Mouse (Mus musculus) T-helper 2 cell (primary cell): ENCODE measurements at regions not wholly inside any gene's neighbourhood (a gene's known extent, or its start where the extent isn't known, plus 50 kb on each side); places are given as distances from the start of the nearest gene placed in this dataset.
"Not testable (repeated sequence)": the region's sequence is repeated elsewhere in the genome, so short reads cannot be mapped to it uniquely, and the experiment has no call there.

Experiments used
- in situ Hi-C: fragments of 300-600 bp; cut with MboI, MseI; formaldehyde crosslinking; loops from one replicate; pipeline ENCODE4 v1.15.1; 2025; ENCODE audit warnings: high pct_unique_total_duplicates

- in situ Hi-C loops: not testable (repeated sequence)
Observed at GRCm38 (mm10) chr13:11030874-11031273, 670.2 kb upstream of the Chrm3 start.

DNA sequence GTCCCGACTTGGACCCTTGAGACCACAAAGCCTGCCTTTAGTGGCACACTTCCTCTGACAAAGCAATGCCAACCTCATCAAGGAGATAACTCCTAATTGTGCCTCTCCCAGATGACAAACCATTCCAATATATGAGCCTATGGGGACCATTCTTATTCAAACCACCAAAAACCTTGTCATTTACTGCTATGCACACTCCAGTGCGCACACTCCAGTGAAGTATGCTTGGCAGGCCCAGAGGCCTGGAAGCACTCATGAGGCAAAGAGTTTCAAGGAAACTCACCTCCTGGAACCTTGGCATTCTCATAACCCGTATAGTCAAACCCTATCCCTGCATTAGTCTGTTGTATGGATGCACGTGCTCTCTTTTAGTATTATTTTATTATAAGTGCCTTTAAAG lies 669.7 kb upstream of the Chrm3 start:
- in situ Hi-C loops: no loop called here

DNA sequence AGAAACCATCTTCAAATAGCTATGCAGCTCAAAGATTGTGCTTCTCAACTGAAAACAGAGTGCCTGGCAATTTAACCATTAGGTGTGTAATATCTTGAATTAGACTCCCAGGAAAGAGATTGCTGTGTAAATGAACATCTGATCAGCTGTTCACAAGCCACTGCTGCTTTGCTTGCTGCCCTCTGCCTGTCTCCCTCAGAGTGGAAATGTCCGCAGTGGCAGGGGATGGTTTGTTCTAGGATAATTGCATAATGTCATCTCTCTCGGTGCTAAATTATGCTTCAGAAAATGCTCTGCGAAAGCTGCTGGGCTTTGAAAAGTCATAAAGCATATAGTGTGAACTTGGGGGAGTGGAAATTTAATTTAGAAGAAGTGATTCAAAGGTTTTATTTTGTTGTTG lies 665.3 kb upstream of the Chrm3 start:
- in situ Hi-C loops: no loop called here

DNA sequence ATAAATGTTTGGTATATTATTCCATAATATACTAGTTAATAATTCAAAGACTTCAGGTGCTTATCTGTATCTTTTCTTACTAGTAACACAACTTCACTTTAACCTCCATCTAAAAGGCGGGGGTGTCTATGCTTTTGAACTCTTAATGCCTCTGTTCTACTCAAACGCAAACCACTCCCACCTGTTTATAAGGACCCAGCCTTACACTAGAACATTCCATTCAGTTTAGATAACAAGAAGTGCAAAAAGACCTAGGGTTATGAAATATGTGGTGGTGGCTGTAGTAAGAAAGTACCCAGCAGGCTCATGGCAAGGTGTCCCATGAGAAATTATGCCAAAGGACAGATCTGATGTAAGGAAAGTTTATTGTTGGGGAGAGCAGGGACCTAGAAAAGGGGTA lies 663.8 kb upstream of the Chrm3 start:
- in situ Hi-C loops: no loop called here

DNA sequence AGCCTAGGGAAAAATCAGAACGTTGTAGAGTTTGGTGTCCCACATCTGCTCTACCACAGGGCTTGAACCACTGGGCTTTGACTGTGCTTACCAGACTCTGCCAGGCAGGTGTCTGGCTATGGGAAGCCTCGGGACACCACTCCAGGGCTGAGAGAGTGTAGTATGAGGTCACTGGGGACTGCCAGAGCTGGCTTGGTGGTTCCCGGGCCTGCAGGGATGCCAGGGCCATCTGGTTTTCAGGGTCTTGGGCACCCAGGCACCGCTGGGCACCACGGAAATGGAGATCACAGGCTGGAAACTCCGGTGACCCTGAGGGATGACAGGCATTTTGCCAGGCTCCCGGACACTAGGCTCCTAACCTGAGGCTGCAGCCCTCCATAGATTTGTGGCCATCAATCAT lies 656.9 kb upstream of the Chrm3 start:
- in situ Hi-C loops: no loop called here

GRCm38 (mm10) chr13:11005374-11005773 lies 644.7 kb upstream of the Chrm3 start:
- in situ Hi-C loops: no loop called here

DNA sequence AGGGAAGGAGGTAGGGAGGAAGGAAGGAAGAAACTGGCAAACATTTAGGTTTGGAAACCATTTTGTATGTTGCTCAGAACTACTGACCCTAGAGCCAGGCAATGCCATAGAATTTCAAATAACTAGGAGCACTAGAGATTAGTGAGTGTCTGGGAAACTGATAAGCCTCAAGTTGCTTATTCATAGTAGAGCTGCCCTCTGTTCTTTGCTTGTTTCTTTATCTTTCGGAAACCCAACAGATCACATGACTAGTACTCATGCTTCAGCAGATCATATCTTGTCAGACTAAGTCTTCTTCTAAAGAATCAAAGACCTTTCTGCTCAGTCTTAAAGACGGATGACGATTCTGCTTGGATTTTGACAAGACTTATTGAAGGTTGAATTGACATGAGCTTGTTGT lies 630.5 kb upstream of the Chrm3 start:
- in situ Hi-C loops: loop anchor here (10.0 kb wide), 1 partner anchor 976 kb away; no protein-coding TSS in a partner anchor

GRCm38 (mm10) chr13:10990503-10991025 lies 629.9 kb upstream of the Chrm3 start:
- in situ Hi-C loops: loop anchor here (10.0 kb wide), 1 partner anchor 976 kb away; no protein-coding TSS in a partner anchor

DNA sequence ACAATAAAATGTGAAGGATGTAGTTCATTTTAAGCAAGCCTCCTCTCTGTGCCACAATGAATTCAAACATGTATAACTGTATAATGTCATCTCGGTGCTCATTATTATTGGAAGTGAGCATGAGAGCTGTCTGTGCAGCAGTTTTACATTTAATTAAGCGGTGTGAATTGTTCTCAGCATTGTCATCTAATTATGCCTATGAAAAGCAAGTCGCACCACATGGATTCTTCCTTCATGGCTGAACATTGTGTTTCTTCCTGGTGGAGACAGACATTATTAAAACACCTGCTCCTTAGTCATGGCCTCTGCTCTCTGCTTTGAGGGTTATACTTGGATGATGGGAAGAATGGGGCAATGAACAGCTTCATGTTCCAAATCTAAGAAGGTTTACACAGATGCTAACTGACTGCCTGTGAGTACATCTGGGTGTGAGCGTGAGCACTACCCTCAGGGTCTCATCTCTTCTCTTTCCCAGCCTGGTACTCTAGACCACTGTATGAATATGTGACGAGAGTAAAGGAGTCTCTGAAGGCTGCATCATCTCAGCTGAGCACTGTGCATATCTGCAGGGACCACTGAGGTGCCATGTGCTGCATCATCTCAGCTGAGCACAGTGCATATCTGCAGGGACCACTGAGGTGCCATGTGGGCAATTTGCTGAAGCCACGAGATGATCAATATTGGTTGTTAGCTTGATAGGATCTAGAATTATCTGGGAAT lies 628.6 kb upstream of the Chrm3 start:
- in situ Hi-C loops: no loop called here

- in situ Hi-C loops: no loop called here
Observed at GRCm38 (mm10) chr13:10983736-10984135, 623.1 kb upstream of the Chrm3 start.

DNA sequence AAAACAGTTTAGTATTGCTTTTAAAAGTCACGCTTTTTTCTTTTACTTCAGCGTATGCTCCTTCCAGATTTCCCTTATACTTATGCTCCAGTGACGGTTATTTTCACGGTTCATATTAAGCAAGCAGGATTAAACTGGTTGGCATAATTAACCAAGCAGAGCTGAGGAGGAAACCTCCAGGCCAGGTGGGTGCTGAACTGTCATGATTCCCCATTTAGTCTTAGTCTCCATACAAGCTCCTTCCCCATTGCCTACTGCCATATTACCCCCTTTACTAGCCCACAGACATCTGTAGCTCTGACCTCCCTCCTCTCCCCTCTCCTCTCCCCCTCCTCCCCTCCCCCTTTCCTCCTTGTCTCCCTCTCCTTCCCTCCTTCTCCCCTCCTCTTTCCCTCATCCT lies 621.9 kb upstream of the Chrm3 start:
- in situ Hi-C loops: no loop called here

GRCm38 (mm10) chr13:10971932-10972331 lies 611.3 kb upstream of the Chrm3 start:
- in situ Hi-C loops: no loop called here

DNA sequence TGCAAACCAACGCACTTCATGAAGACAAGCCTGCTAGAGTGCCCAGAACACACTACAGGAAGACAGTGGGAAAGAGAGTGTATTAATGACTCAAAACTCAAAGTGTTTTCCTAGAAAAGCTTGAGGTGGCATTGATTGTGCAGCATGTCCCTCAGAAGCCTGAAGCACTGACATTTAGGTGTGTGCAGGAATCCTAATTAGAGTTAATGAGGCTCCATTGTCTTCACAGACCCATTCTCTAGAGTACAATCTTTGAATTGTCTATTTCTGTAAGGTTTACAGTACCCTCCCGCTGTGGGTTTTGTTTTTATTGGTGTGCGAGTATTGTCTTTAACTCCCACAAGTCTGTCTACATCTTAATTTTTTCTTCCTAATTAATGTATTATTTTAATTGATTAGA lies 610.1 kb upstream of the Chrm3 start:
- in situ Hi-C loops: no loop called here

DNA sequence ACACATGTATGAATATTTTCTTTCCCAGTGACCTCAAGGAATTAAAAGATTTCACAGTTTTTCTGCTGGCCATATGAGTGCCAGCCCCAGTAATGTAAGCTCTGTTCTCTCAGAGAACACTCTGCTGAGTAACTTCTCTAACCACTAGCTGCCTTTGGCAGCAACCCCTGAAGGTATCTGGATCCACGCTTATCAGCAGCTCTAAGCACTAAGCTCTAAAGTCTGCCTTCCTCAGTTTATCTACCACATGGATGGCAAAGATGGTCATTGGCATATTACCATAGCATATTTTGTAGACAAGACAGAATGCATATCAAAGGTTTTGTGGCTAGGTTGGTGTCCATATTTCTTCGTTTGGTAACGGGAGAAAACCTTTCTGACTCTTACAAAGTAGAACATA lies 592.3 kb upstream of the Chrm3 start:
- in situ Hi-C loops: no loop called here

DNA sequence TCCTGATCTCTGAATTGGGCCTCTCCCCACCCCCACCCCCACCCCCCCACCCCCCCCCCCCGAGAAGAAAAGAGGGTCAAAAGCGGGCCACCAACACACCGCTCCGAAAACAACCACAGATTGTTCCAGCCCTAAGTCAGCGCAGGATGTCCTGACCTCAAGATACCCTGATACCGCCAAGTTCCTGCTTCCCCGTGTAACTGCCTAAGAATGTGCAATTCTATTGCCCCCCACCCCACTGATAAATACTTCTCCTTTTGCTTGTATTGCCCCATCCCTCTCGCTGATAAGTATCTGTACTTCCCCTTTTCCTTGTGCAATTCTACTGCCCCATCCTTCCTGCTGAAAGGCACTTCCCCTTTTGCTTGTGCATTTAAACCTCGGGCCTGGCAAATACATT lies 590.0 kb upstream of the Chrm3 start:
- in situ Hi-C loops: not testable (repeated sequence)

DNA sequence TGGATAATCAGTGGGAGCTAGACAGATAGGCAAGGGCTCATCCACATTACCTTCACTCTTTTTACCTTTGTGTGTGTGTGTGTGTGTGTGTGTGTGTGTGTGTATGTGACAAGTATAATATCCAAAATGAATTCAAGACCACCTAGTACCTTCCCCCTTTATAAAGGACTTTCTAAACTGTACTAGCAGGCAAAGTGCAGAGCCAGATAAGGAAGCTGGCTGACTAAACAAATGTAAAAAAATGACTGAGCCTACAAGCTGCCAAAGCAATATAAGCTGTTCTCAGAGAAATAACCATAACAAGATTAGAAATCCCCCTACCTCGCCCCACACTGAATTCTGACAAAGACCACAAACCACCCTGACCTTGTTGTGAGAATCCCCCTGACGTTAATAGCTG lies 586.8 kb upstream of the Chrm3 start:
- in situ Hi-C loops: no loop called here

- in situ Hi-C loops: no loop called here
Observed at GRCm38 (mm10) chr13:10943877-10944276, 583.2 kb upstream of the Chrm3 start.

DNA sequence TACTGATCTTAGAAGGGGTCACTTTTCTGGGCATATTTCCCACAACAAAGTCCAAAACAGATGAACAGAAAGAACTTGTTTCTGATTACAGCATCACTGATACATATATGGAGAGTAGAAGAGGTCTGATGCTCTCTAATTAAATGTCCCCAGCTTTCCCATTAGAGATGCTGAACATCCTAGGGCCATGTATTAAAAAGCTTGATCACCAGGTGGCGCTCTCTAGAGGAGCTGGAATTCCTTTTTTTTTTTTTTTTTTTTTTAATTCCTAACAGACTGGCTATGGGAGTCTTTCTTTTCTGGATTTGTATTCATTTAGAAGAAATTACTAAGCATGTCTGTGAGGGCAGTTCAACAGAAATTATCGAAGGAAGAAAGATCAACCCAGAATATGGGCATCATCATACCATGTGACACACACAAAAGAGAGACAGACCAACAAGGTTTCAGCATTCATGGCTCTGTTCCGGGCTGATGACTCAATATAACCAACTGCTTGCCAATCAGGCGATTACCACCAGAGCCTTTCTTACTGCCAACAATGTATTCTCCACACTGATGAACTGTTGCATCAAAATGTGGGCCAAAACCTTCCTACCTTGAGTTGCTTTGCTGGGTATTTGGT lies 581.5 kb upstream of the Chrm3 start:
- in situ Hi-C loops: no loop called here

DNA sequence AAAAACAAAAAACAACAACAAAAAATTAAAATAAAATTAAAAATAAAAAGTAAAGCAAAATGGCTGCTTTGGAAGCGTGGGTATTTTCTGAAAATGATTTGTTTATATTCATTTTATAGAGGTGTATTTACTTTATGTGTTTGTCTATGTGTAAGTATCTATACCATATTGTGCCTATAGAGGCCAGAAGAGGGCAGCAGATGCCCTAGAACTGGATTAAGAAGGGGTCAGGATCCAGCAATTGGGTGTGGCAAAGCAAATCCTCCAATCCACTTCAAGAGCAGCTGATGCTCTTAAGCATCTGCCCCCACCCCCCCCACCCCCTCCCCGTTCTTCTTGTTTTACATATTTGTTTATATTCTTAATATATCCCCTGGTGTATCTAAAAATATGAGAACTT lies 577.6 kb upstream of the Chrm3 start:
- in situ Hi-C loops: no loop called here

DNA sequence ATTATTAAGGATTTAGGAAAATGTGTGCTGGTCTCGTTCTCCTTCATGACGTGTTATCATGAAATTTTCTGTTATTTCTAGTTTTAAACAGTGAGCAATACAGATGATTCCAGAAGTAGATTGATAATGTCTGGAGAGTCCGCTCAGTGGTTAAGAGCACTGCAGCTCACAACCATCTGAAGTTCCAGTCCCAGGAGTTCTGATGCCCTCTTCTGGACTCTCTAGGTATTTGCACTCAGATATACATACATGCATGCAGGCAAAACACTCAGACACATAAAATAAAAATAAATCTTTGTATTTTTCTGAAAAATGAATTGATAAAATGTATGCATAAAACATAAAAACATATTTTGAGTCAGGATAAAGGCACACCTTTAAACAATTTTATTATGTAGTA lies 570.1 kb upstream of the Chrm3 start:
- in situ Hi-C loops: no loop called here

DNA sequence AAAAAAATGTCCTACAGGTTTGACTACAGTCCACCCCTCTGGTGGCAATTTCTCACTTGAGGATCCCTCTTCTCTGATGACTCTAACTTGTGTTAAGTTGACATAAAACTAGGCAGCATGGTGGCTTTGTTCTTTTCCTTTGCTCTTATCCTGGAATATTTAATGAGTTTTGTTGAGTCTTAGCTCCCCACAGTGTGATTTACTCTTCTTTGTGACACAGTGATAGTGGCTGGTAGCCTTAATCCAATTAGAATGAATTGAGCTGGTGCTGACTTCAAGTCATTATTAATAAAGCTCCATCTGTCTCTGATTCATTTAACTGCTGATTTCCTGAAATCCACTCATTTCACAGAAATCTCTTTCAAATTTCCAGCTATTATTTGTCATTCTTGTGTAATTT lies 553.7 kb upstream of the Chrm3 start:
- in situ Hi-C loops: no loop called here

- in situ Hi-C loops: no loop called here
Observed at GRCm38 (mm10) chr13:10909122-10909751, 548.6 kb upstream of the Chrm3 start.

GRCm38 (mm10) chr13:10867864-10868263 lies 507.2 kb upstream of the Chrm3 start:
- in situ Hi-C loops: loop anchor here (10.0 kb wide), 1 partner anchor 53 kb away; no protein-coding TSS in a partner anchor
